Mouse (Mus musculus) v-Abl transformed pro-B cells (cell line): ENCODE measurements around the gene Fstl3.

Source experiments
- in situ Hi-C, 2 experiments: fragments of 400-800 bp; cut with MboI; formaldehyde crosslinking; loops; one replicate each; pipeline ENCODE4 v1.15.1; 2025; ENCODE audit not compliant: unreplicated experiment in 2 of 2

The Fstl3 gene

DNA sequence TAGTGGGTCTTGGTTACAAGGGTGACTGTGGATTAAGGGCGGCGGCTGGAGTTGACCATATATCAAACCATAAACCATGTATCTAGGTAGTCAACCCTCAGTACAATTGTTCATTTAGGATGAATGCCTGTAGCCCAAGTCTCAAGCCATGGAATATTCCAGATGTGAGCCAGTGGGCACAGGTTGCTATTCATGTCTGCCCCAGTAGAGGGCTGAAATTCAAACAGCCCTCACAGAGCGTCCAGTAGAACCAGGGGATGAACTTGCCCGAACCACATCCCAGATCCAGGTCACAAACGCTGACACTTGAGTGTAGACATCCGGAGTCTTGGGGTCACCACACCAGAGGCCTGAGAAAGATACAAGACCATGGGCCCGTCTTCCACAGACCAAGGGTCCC lies 6.0 kb downstream of the Fstl3 start:
- in situ Hi-C loops, result loop anchor here in 1 of 2 experiments (10.0 kb wide), 1 partner anchor 88 kb away; no protein-coding TSS in a partner anchor

GRCm38 (mm10) chr10:79783920-79784800 lies 7.1 kb downstream of the Fstl3 start:
- in situ Hi-C loops, result loop anchor here in 1 of 2 experiments (10.0 kb wide), 1 partner anchor 89 kb away; no protein-coding TSS in a partner anchor

DNA sequence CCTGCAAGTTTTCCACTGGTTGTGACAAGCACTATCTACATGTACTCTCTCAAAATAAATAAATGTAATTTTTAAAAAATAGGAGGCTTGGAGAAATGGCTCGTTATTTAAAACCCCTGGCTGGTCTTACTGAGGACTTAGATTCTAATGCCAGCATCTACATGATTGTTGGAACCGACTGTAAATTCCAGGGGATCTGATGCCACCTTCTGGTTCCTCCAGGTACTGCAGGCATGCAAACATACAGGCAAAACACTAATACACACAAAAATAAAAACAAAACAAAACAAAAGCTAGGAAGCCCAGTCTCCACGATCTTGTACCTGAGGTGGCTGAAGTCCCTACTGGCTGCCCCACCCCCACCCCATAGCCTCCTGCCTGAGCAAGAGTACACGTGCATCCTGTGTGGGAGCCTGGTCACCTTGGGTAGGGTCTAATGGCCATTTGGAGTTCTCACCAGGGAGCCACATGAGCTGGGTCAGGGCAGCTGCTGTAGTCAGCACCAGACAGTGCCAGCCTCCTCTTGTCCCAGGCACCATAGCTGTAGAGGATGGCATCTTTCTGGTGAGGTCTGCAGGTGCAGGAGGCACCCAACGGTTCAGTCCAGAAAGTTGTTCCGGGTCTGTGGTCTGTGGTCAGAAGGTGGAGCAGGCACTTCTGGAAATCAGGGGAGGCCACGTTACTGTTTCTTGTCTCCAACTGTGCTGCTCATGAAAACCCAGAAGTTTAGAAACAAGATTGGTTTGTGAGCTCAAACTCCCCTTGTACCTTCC lies 11.5 kb downstream of the Fstl3 start:
- in situ Hi-C loops, result loop anchor here in 1 of 2 experiments (10.0 kb wide), 1 partner anchor 94 kb away; no protein-coding TSS in a partner anchor

DNA sequence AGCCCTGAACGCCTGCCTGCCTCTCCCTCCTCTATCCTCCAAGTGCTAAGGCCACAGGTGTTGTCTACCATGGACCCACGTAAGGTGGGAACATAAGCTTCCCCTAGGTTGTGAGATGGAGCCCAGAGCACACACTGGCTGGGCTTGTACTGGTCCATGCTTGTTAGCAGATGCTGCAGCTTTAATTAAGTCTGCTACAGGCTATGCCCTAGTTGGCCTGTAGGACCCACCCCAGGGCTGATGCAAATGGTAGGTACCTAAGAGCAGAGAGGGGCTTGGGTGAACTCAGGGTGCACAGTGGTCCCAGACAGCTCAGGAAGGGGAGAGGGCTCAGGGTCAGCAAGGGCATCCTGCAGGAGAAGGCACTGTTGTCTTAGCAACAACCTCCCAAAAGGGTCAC lies 12.5 kb downstream of the Fstl3 start:
- in situ Hi-C loops, result loop anchor here in 1 of 2 experiments (10.0 kb wide), 1 partner anchor 95 kb away; no protein-coding TSS in a partner anchor

DNA sequence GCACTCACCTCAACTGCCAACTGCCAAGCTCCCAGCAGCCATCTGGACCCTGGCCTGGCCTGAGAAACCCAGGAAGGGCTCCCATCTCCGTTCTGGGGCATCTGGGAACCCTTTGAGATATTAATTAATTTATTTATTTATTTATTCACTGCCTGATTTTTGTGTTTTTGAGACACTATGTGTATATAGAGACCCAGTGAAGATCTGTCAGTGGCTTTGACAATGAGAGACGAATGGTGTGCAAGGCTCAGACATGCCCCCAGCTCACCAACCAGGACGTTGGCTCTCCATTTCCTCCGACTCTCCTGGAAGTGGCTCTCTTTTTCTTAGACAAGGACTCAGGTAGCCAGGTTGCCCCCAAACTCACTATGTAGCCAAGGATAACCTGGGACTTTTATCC lies 13.8 kb downstream of the Fstl3 start, which contains the start of gene Prss57:
TSS of gene Prss57 (minus strand) at position 101 of the 400 bp plus-strand sequence.
- in situ Hi-C loops, result no loop called here

GRCm38 (mm10) chr10:79792339-79793040 lies 15.4 kb downstream of the Fstl3 start:
- in situ Hi-C loops, result no loop called here

- in situ Hi-C loops, result no loop called here
Measured at GRCm38 (mm10) chr10:79793051-79793737, 16.1 kb downstream of the Fstl3 start, which contains the start of gene Palm. Palm (plus strand) TSS chr10:79793572.

DNA sequence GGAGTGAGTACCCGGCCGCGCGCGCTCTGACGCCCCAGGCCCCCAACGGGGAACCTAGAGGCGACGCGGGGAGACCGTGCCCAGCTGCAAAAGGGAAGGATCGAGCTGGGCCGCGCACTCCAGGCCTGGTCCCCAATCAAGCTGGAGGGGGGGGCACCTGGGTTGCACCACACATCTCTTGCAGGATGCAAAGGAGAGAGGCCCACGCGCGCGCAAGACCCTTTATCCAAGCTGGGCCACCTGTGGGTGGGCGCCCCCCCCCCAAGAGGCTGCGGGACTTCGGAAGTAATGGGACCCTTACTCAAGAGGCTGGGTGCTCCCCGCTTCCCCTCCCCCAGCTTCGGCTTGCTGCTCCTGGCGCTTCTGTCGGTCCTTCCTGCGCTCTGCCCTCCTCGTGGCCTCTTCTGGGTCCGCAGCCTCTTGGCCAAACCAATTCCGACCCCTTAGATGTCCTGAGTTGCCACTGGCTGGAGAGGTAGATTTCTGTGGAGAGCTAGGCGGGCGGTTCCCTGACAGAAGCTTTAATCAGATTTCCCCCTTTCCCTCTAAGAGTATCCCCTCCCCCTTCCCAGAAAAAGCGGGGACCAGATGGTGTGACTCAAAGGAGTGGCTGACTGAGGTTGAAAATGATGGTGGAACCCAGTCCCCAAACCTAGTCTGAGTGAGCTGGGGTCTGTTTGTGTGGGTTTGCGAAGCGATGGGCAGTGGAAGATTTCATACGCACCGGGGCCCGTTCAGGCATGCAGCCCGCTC lies 16.8 kb downstream of the Fstl3 start:
- in situ Hi-C loops, result no loop called here

DNA sequence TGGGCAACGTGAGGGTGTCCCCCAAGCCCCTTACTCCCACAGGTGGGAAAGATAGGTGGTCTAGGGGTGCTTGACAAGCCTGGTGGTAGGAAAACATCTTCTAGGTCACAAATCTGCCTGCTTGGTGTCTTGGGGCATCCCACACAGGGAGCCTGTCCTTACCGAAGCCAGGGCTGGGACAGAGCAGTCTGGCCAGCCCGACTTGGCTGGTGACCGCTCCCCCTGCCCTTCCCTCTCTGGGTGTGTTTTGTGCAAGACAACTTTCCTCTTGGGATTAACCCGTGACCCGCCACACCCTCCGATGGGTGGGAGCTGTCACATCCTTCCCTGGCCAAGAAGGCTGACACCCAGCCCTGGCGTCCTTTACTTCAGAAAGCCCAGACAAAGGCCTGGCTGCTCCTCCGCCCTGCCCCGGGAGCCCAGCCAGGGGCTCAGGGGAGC lies 17.4 kb downstream of the Fstl3 start:
- in situ Hi-C loops, result no loop called here

- in situ Hi-C loops, result no loop called here
Measured at GRCm38 (mm10) chr10:79795905-79796304, 18.8 kb downstream of the Fstl3 start.

DNA sequence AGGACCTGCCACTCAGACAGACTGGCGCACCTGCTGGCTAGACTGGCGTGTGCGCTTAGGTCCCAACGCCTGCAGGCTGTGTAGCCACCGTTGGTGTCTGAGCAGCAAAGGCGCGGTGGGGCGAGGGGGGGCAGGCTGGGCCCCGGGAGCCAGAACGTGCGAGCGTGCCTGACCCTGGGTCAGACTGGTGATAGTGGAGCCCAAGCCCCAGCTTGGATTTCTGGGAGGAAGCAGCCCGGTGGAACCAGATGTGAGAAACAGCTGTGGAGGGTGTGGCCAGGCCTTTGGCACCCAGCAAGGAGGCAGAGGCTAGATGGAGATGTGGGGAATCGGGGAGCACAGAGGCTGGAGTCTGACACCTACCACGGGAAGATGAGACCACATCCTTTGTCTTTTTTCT lies 20.3 kb downstream of the Fstl3 start:
- in situ Hi-C loops, result no loop called here

DNA sequence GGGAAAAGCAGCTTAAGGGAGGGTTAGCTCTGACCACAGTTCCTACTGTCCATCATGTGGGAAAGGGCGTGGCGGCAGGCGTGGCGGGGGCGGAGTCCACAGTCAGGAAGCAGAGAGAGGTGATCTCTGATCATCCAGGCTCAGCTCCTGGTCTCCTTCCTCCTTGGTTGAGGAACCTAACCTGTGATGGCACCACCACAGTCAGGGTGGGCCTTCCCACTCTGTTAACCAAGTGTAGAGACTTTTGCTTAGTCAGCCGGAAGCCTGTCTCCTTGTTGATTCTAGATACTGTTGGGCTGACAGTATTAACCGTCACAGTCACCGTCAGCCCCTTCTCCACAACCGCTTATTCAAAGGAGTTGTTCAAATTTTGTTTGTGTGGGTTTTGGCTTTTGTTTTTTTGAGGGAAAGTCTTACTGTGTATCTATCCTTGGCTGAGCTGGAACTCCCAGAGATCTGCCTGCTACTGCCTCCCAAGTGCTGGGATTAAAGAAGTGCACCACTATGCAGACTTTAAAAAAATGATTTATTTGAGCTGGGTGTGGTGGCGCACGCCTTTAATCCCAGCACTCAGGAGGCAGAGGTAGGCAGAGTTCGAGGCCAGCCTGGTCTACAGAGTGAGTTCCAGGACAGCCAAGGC lies 21.3 kb downstream of the Fstl3 start:
- in situ Hi-C loops, result no loop called here

GRCm38 (mm10) chr10:79800508-79800907 lies 23.4 kb downstream of the Fstl3 start:
- in situ Hi-C loops, result no loop called here

- in situ Hi-C loops, result no loop called here
Measured at GRCm38 (mm10) chr10:79801837-79802236, 24.8 kb downstream of the Fstl3 start.

DNA sequence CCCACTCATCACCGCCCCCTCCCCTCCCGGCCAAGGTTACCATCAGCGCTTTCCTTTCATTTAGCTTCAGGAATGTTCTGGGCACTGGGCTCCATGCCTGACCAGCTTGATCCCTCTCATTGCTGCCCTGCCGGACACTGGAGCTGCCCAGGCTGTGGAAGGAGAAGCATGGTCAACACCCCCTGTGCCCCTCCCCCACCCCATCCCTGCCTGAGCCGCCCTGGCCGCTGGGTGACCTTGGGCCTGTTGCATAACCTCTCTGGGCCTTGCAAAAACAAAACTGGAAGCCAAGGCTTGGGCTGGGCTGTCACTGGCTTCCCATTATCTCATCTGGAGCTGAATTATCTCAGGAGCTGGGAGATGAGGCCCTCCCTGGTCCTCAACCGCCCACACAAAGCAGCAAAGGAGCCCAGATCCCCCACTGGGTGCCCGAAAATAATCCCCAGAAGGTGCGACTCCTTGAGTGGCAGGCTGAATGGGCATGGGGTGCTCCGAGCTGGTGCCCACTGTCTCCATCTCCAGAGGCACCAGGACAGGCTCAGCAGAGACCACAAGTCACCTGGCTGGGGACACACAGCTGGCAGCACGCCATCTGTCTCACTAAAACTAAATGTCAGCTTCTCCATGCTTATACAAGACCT lies 25.4 kb downstream of the Fstl3 start:
- in situ Hi-C loops, result no loop called here

- in situ Hi-C loops, result no loop called here
Measured at GRCm38 (mm10) chr10:79803716-79804323, 26.7 kb downstream of the Fstl3 start.

DNA sequence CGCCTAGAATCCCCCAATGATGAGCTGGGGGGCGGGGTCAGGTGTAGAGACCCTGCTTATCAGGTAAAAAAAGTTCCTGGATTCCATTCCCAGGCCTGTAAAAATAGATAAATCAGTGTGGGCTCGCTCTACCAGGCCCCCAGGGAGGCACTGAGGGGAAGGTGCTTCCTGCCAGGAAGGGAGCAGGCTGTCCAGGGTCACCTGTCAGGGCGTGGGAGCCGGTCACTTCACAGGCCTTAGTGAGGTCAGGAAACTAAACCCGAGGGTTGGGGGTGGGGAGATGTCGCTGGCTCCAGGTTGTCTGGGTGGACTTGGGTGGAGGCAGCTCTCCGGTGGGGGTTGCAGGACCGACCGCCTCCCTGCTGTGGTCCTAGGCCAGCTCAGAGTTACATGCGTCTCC lies 28.6 kb downstream of the Fstl3 start:
- in situ Hi-C loops, result no loop called here

DNA sequence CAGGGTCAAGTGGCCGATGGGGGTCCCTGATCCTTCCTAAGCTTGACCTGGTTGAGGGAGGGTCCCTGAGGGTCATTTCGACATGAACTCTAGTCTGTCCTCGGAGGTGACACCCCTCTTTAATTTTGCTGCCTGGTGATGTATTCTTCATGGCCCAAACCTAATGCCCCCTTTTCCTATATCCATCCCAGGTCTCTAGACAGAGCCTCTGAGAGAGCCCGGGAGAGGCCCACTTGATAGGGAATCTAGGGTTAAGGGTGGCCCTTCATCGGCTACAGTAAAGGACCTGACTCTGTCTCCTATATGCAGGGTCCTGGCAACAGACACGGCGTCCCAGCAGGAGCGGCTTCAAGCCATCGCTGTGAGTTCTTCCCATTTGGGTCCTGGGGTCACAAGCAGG lies 29.3 kb downstream of the Fstl3 start:
- in situ Hi-C loops, result no loop called here
